In genomic region chr4:66031320-66031870, GRCm38 (mm10) we compare ENCODE assay signal across 18 mouse cellular contexts.
DNase-seq lines count a peak whose midpoint lies in the region; ATAC-seq and TF ChIP-seq lines count a peak whose summit lies in the region.
"Had no signal": no experiment of that assay in that cellular context is flagged by ENCODE, and none has a peak within 500 bp of the region (broad histone marks: within the 10 kb centered on the region; RNA-seq: fewer than 3 reads in every experiment).

No protein-coding gene starts in this region.

- no peaks in the 10 kb centered on the region for H3K4me1 ChIP-seq in heart, embryonic 11.5 days (ENCODE audit: control insufficient read depth, insufficient read depth, low read length)
- H3K4me1 ChIP-seq in neural tube, embryonic 11.5 days (ENCODE audit: control insufficient read depth, insufficient read depth, low read length), result no peaks in the 10 kb centered on the region
- H3K4me1 ChIP-seq in midbrain, embryonic 14.5 days (ENCODE audit: control insufficient read depth, insufficient read depth, low read length), result no peaks in the 10 kb centered on the region
- no peaks in the 10 kb centered on the region for H3K4me1 ChIP-seq in thymus, adult 2 months (replicated peaks; ENCODE audit: control insufficient read depth, insufficient read depth, low read length)
- H3K4me1 ChIP-seq: embryonic facial prominence, embryonic 15.5 days had no signal

- no peak overlapping the region for H3K27ac ChIP-seq in heart, embryonic 11.5 days (ENCODE audit: low read depth, low read length)
- H3K27ac ChIP-seq in neural tube, embryonic 11.5 days (ENCODE audit: low read depth, low read length), result no peak overlapping the region
- H3K27ac ChIP-seq in midbrain, embryonic 14.5 days (replicated peaks; ENCODE audit: low read depth, low read length), result no peak overlapping the region
- no peak overlapping the region for H3K27ac ChIP-seq in thymus, adult 2 months (ENCODE audit: control insufficient read depth, insufficient read depth, low read length)
- H3K27ac ChIP-seq: embryonic facial prominence, embryonic 15.5 days; left cerebral cortex, adult 2 months; liver, embryonic 14.5 days; stomach, postnatal 0 days had no signal

- no peak overlapping the region for H3K9ac ChIP-seq in heart, embryonic 11.5 days (ENCODE audit: low read depth, low read length)
- no peak overlapping the region for H3K9ac ChIP-seq in neural tube, embryonic 11.5 days (ENCODE audit: low read length)
- H3K9ac ChIP-seq in midbrain, embryonic 14.5 days (replicated peaks; ENCODE audit: low read length), result no peak overlapping the region
- H3K9ac ChIP-seq: embryonic facial prominence, embryonic 15.5 days; liver, embryonic 14.5 days had no signal

- no peak overlapping the region for H3K4me2 ChIP-seq in heart, embryonic 11.5 days
- H3K4me2 ChIP-seq in neural tube, embryonic 11.5 days (ENCODE audit: low read depth), result no peak overlapping the region
- H3K4me2 ChIP-seq in midbrain, embryonic 14.5 days (ENCODE audit: low read length), result no peak overlapping the region
- H3K4me2 ChIP-seq: embryonic facial prominence, embryonic 15.5 days had no signal

- H3K27me3 ChIP-seq in heart, embryonic 11.5 days (ENCODE audit: control insufficient read depth, insufficient read depth, low read length), result no peaks in the 10 kb centered on the region
- no peaks in the 10 kb centered on the region for H3K27me3 ChIP-seq in neural tube, embryonic 11.5 days (ENCODE audit: control insufficient read depth, insufficient read depth, low read length)
- no peaks in the 10 kb centered on the region for H3K27me3 ChIP-seq in midbrain, embryonic 14.5 days (ENCODE audit: control insufficient read depth, insufficient read depth, low read length)
- no peaks in the 10 kb centered on the region for H3K27me3 ChIP-seq in thymus, adult 2 months (ENCODE audit: control insufficient read depth, insufficient read depth, low read length)
- H3K27me3 ChIP-seq: embryonic facial prominence, embryonic 15.5 days had no signal

- no peak for TF ChIP-seq POLR2A in thymus, adult 2 months (IDR thresholded peaks at IDR 0.05; ENCODE audit: control insufficient read depth, extremely low read depth, insufficient read depth, low read length, poor library complexity)

- no peak overlapping the region for H3K4me3 ChIP-seq in heart, embryonic 11.5 days (ENCODE audit: low read depth, low read length)
- no peak overlapping the region for H3K4me3 ChIP-seq in neural tube, embryonic 11.5 days (ENCODE audit: low read depth, low read length)
- no peak overlapping the region for H3K4me3 ChIP-seq in midbrain, embryonic 14.5 days (replicated peaks; ENCODE audit: low read depth, low read length)
- H3K4me3 ChIP-seq in thymus, adult 2 months (ENCODE audit: control insufficient read depth, insufficient read depth, low read length), result no peak overlapping the region
- H3K4me3 ChIP-seq: embryonic facial prominence, embryonic 15.5 days; left cerebral cortex, adult 2 months had no signal

- TF ChIP-seq CTCF in thymus, adult 2 months (IDR thresholded peaks at IDR 0.05; ENCODE audit: borderline replicate concordance, control insufficient read depth, extremely low read depth, insufficient read depth, low read length, poor library complexity), result no peak

- no peaks in the 10 kb centered on the region for H3K36me3 ChIP-seq in heart, embryonic 11.5 days (ENCODE audit: control insufficient read depth, insufficient read depth, low read length)
- H3K36me3 ChIP-seq in neural tube, embryonic 11.5 days (ENCODE audit: control insufficient read depth, insufficient read depth, low read length), result no peaks in the 10 kb centered on the region
- no peaks in the 10 kb centered on the region for H3K36me3 ChIP-seq in midbrain, embryonic 14.5 days (ENCODE audit: control insufficient read depth, insufficient read depth, low read length)
- no peaks in the 10 kb centered on the region for H3K36me3 ChIP-seq in thymus, adult 2 months (ENCODE audit: control insufficient read depth, insufficient read depth, low read length)
- H3K36me3 ChIP-seq: embryonic facial prominence, embryonic 15.5 days had no signal

- no peak; the same call in 1 of the 2 replicates for ATAC-seq in heart, embryonic 11.5 days (replicated peaks; ENCODE audit: insufficient number of reproducible peaks, low FRiP score, low TSS enrichment)
- peak; percentile 49; the same call in 1 of the 2 replicates for ATAC-seq in neural tube, embryonic 11.5 days (ENCODE audit: insufficient read depth, low FRiP score, low TSS enrichment)
- 0 out of 2 replicates have a peak, but pooled peaks have one; percentile 24 for ATAC-seq in midbrain, embryonic 14.5 days (ENCODE audit: low FRiP score, low TSS enrichment)
- ATAC-seq: intestine, embryonic 16.5 days had no signal

- H3K9me3 ChIP-seq in heart, embryonic 11.5 days (replicated peaks; ENCODE audit: control insufficient read depth, low read length), result no peaks in the 10 kb centered on the region
- H3K9me3 ChIP-seq in neural tube, embryonic 11.5 days (ENCODE audit: control insufficient read depth, low read length), result no peaks in the 10 kb centered on the region
- no peaks in the 10 kb centered on the region for H3K9me3 ChIP-seq in midbrain, embryonic 14.5 days (ENCODE audit: control insufficient read depth, low read length)
- H3K9me3 ChIP-seq: embryonic facial prominence, embryonic 15.5 days had no signal

- peak; percentile 45 for DNase-seq in heart, adult 11 months
- DNase-seq in neural tube, embryonic 11.5 days (ENCODE audit: low spot score), result peak; percentile 28
- no peak for DNase-seq in neural tube, embryonic 10.5 days (ENCODE audit: extremely low spot score, low spot score)
- peak; percentile 35 for DNase-seq in midbrain, embryonic 14.5 days
- DNase-seq in layer of hippocampus, adult 18-20 months (ENCODE audit: low spot score in 2 of 2), result no peak
- no peak for DNase-seq in thymus, adult 2 months
- DNase-seq: cerebellum, adult 11 months; gastrocnemius, postnatal 14 days; heart, postnatal 14 days; lung, postnatal 14 days; right cerebral cortex, postnatal 14 days; thymus, postnatal 36 days had no signal

- WGBS in heart, embryonic 11.5 days (ENCODE audit: insufficient replicate concordance), result 43% methylated on average over 9 of the region's 9 CpGs
- 61% methylated on average over 9 of the region's 9 CpGs for WGBS in neural tube, embryonic 11.5 days
- 46% methylated on average over 9 of the region's 9 CpGs for WGBS in midbrain, embryonic 14.5 days
- 97% methylated on average over 9 of the region's 9 CpGs for WGBS in thymus, adult 2 months

Comparison
In these comparisons a context has a peak if more than half of its experiments do, and no peak if none do; other contexts are left out.
1. DNase-seq: peak in heart, adult 11 months (single experiment), neural tube, embryonic 11.5 days (single experiment) and midbrain, embryonic 14.5 days (single experiment); none in neural tube, embryonic 10.5 days (single experiment), layer of hippocampus, adult 18-20 months (0 of 2) and thymus, adult 2 months (single experiment).